Mouse (Mus musculus): Measurements from ENCODE around the gene Bicral. TPM values are rescaled to one million over a fixed set of nuclear protein-coding genes. Genes with fewer than 3 reads are reported as not detected.

Gene Bicral
- total and polyA plus RNA-seq, 2 experiments from 2014 or later: 7.0 to 31.6 TPM

GRCm38 (mm10) chr17:46776087-46776486 is 82.2 kb downstream of the Bicral start:
- H3K36me3 ChIP-seq (ENCODE audit: insufficient read depth, low read length): peaks cover 37% of the 10 kb centered on the region
- ATAC-seq (ENCODE audit: low FRiP score): no peak
- 86% methylated on average over 3 of the region's 3 CpGs for WGBS
- no peak overlapping the region for H3K9ac ChIP-seq (replicated peaks; ENCODE audit: low read length, poor library complexity, severe bottlenecking)
- no peak for DNase-seq (ENCODE audit: low spot score)
- TF ChIP-seq CTCF (IDR thresholded peaks at IDR 0.05): no peak
- H3K4me3 ChIP-seq (ENCODE audit: low read depth, low read length): no peak overlapping the region
- no peak overlapping the region for H3K4me2 ChIP-seq (ENCODE audit: low read depth, low read length, poor library complexity, severe bottlenecking)
- H3K27ac ChIP-seq (ENCODE audit: low read depth, low read length): no peak overlapping the region
- H3K9me3 ChIP-seq (ENCODE audit: low read length): no peaks in the 10 kb centered on the region
- no peaks in the 10 kb centered on the region for H3K27me3 ChIP-seq (ENCODE audit: insufficient read depth, low read length)
- H3K4me1 ChIP-seq (ENCODE audit: insufficient read depth, low read length): no peaks in the 10 kb centered on the region

- no peak overlapping the region for H3K9ac ChIP-seq (replicated peaks; ENCODE audit: low read length, poor library complexity, severe bottlenecking)
- H3K36me3 ChIP-seq (ENCODE audit: insufficient read depth, low read length): peaks cover 37% of the 10 kb centered on the region
These were observed 83.2 kb downstream of the Bicral start for GRCm38 (mm10) chr17:46775070-46775469.

GRCm38 (mm10) chr17:46774131-46774472 is 84.2 kb downstream of the Bicral start:
- no peak for DNase-seq (ENCODE audit: low spot score)
- peaks cover 29% of the 10 kb centered on the region for H3K36me3 ChIP-seq (ENCODE audit: insufficient read depth, low read length)
- no peak overlapping the region for H3K9ac ChIP-seq (replicated peaks; ENCODE audit: low read length, poor library complexity, severe bottlenecking)
- no peak for TF ChIP-seq CTCF (IDR thresholded peaks at IDR 0.05)
- H3K9me3 ChIP-seq (ENCODE audit: low read length): no peaks in the 10 kb centered on the region
- no peak overlapping the region for H3K4me3 ChIP-seq (ENCODE audit: low read depth, low read length)
- ATAC-seq (ENCODE audit: low FRiP score): no peak
- no peaks in the 10 kb centered on the region for H3K27me3 ChIP-seq (ENCODE audit: insufficient read depth, low read length)
- no peak overlapping the region for H3K4me2 ChIP-seq (ENCODE audit: low read depth, low read length, poor library complexity, severe bottlenecking)
- H3K4me1 ChIP-seq (ENCODE audit: insufficient read depth, low read length): no peaks in the 10 kb centered on the region
- WGBS: 46% methylated on average over 2 of the region's 2 CpGs
- H3K27ac ChIP-seq (ENCODE audit: low read depth, low read length): no peak overlapping the region

More at GRCm38 (mm10) chr17:46775070-46775469, 83.2 kb downstream of the Bicral start:
- WGBS: 90% methylated on average over 9 of the region's 9 CpGs
- no peak for TF ChIP-seq CTCF (IDR thresholded peaks at IDR 0.05)
- DNase-seq (ENCODE audit: low spot score): no peak
- Histone ChIP-seq H3K4me2 (ENCODE audit: low read depth, low read length, poor library complexity, severe bottlenecking) (no peak overlapping the region), H3K9me3 (ENCODE audit: low read length) (no peaks in the 10 kb centered on the region), H3K4me3 (ENCODE audit: low read depth, low read length) (no peak overlapping the region), H3K4me1 (ENCODE audit: insufficient read depth, low read length) (no peaks in the 10 kb centered on the region), H3K27me3 (ENCODE audit: insufficient read depth, low read length) (no peaks in the 10 kb centered on the region), H3K27ac (ENCODE audit: low read depth, low read length) (no peak overlapping the region)
- no peak for ATAC-seq (ENCODE audit: low FRiP score)

GRCm38 (mm10) chr17:46773278-46774130 is 84.8 kb downstream of the Bicral start:
- no peak for ATAC-seq (ENCODE audit: low FRiP score)
- H3K36me3 ChIP-seq (ENCODE audit: insufficient read depth, low read length): peaks cover 23% of the 10 kb centered on the region
- 7% methylated on average over 19 of the region's 20 CpGs for WGBS

GRCm38 (mm10) chr17:46772404-46773277 is 85.6 kb downstream of the Bicral start, which contains the start of gene 2310039H08Rik:
2310039H08Rik (plus strand) TSS chr17:46772635.
- no peak for TF ChIP-seq CTCF (IDR thresholded peaks at IDR 0.05)
- peak within 1 kb of the TSS; percentile 93 for H3K4me2 ChIP-seq (ENCODE audit: low read depth, low read length, poor library complexity, severe bottlenecking)
- peak within 1 kb of the TSS; percentile 80 for H3K27ac ChIP-seq (ENCODE audit: low read depth, low read length)
- no peaks in the 10 kb centered on the region for H3K4me1 ChIP-seq (ENCODE audit: insufficient read depth, low read length)
- H3K9me3 ChIP-seq (ENCODE audit: low read length): no peaks in the 10 kb centered on the region
- peak within 1 kb of the TSS; percentile 76 for H3K9ac ChIP-seq (replicated peaks; ENCODE audit: low read length, poor library complexity, severe bottlenecking)
- DNase-seq (ENCODE audit: low spot score) (peak; percentile 92), ATAC-seq (ENCODE audit: low FRiP score) (peak; percentile 92)
- H3K27me3 ChIP-seq (ENCODE audit: insufficient read depth, low read length): no peaks in the 10 kb centered on the region
- under 1% methylated on average over 50 of the region's 50 CpGs for WGBS
- peaks cover 17% of the 10 kb centered on the region for H3K36me3 ChIP-seq (ENCODE audit: insufficient read depth, low read length)
- peak within 1 kb of the TSS; percentile 80 for H3K4me3 ChIP-seq (ENCODE audit: low read depth, low read length)

More at GRCm38 (mm10) chr17:46773278-46774130, 84.8 kb downstream of the Bicral start:
- peak; percentile 41 for DNase-seq (ENCODE audit: low spot score)
- Histone ChIP-seq H3K4me1 (ENCODE audit: insufficient read depth, low read length) (no peaks in the 10 kb centered on the region), H3K4me3 (ENCODE audit: low read depth, low read length) (peak overlapping the region; percentile 80), H3K9me3 (ENCODE audit: low read length) (no peaks in the 10 kb centered on the region), H3K27me3 (ENCODE audit: insufficient read depth, low read length) (no peaks in the 10 kb centered on the region), H3K9ac (replicated peaks; ENCODE audit: low read length, poor library complexity, severe bottlenecking) (peak overlapping the region; percentile 76; the same call in 1 of the 2 replicates), H3K4me2 (ENCODE audit: low read depth, low read length, poor library complexity, severe bottlenecking) (peak overlapping the region; percentile 93), H3K27ac (ENCODE audit: low read depth, low read length) (0 out of 2 replicates have a peak overlapping the region, but pooled peaks have one; percentile 80)
- peak; percentile 43; the same call in 1 of the 2 replicates for TF ChIP-seq CTCF (IDR thresholded peaks at IDR 0.05)
